In the genomic region with DNA sequence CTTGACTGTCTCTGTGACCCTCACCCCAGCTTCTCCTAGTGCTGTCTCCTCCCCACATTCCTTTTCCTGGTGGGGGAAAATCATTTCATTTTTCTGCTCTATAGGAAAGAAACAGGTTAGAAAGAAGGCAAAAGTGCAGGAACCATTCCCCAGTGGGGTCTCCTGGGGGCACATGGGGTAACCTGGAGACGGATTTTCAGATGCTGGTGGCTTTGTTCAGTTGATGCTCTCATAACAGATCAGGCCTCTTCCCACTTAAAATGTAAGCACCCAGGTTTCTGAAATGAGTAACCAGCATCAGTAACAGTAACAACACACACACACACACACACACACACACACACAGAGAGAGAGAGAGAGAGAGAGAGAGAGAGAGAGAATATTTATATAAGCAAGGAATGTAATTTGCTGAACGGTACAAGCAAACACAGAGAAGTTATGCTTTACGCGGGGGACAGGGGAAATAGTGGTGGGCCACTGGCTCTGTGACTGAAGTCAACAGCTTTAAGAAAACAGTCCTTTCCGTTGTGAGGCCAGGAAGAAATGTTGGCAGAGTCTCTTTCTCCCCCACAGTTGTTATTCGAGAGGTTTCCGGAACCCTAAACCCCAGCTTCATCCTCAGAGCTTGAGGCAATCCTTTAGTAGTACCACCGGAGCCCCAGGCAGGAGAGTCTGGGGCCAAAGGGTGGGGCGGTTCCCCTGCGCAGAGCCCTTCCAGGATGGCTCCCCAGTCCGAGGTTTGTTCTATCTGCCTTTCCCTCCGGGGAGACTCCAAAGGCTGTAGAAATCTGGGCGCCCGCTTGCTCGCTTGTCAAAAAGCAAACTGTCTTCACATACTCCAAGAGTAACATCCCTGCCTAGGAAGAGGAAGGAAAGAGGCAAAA, we compare ENCODE assay signal across 11 mouse cellular contexts. TPM values are rescaled to one million over a fixed set of nuclear protein-coding genes. Genes with fewer than 3 reads are reported as not detected.
DNase-seq lines count a peak whose midpoint lies in the region; ATAC-seq and TF ChIP-seq lines count a peak whose summit lies in the region.
"Had no signal": no experiment of that assay in that cellular context is flagged by ENCODE, and none has a peak within 500 bp of the region (broad histone marks: within the 10 kb centered on the region; RNA-seq: fewer than 3 reads in every experiment).

No protein-coding gene starts in this region.

- DNase-seq in heart, adult 9 months (ENCODE audit: low spot score in 2 of 2), result no peak
- peak; percentile 15 for DNase-seq in embryonic facial prominence, embryonic 11.5 days (ENCODE audit: low spot score)
- no peak for DNase-seq in midbrain, postnatal 0 days (ENCODE audit: low spot score)
- DNase-seq in urinary bladder, postnatal 36 days (ENCODE audit: low spot score in 2 of 2), result no peak
- no peak for DNase-seq in left cerebral cortex, adult 8-10 months (ENCODE audit: low spot score in 2 of 2)
- no peak for DNase-seq in adrenal gland, adult 8-10 months
- DNase-seq: adrenal gland, postnatal 14 days had no signal

- H3K4me2 ChIP-seq in heart, embryonic 13.5 days, result no peak overlapping the region
- peak overlapping the region; percentile 22 for H3K4me2 ChIP-seq in embryonic facial prominence, embryonic 11.5 days (ENCODE audit: low read depth, low read length)
- H3K4me2 ChIP-seq in hindbrain, embryonic 16.5 days (ENCODE audit: low read length), result peak overlapping the region; percentile 59
- H3K4me2 ChIP-seq in midbrain, postnatal 0 days (ENCODE audit: low read depth, low read length, poor library complexity, severe bottlenecking), result peak overlapping the region; percentile 61

- no peaks in the 10 kb centered on the region for H3K36me3 ChIP-seq in heart, embryonic 13.5 days
- no peaks in the 10 kb centered on the region for H3K36me3 ChIP-seq in embryonic facial prominence, embryonic 11.5 days (replicated peaks; ENCODE audit: control insufficient read depth, insufficient read depth, low read depth, low read length)
- H3K36me3 ChIP-seq in hindbrain, embryonic 16.5 days (ENCODE audit: control insufficient read depth, insufficient read depth, low read length), result no peaks in the 10 kb centered on the region
- no peaks in the 10 kb centered on the region for H3K36me3 ChIP-seq in midbrain, postnatal 0 days (ENCODE audit: insufficient read depth, low read length)

- no peak for ATAC-seq in heart, embryonic 13.5 days (ENCODE audit: extremely low read depth, insufficient number of reproducible peaks, low FRiP score, low TSS enrichment)
- no peak for ATAC-seq in embryonic facial prominence, embryonic 11.5 days (replicated peaks; ENCODE audit: insufficient number of reproducible peaks, low FRiP score, low TSS enrichment, low read depth)
- no peak for ATAC-seq in hindbrain, embryonic 16.5 days
- no peak for ATAC-seq in midbrain, postnatal 0 days (ENCODE audit: low FRiP score)

- H3K4me3 ChIP-seq in heart, embryonic 13.5 days, result peak overlapping the region; percentile 43
- H3K4me3 ChIP-seq in embryonic facial prominence, embryonic 11.5 days (ENCODE audit: low read depth, low read length), result peak overlapping the region; percentile 31
- no peak overlapping the region for H3K4me3 ChIP-seq in hindbrain, embryonic 16.5 days (ENCODE audit: low read length)
- H3K4me3 ChIP-seq in midbrain, postnatal 0 days (ENCODE audit: low read depth, low read length), result peak overlapping the region; percentile 34
- H3K4me3 ChIP-seq: erythroblast, embryonic 14.5 days had no signal

- 2% methylated on average over 15 of the region's 15 CpGs for WGBS in heart, embryonic 13.5 days
- WGBS in embryonic facial prominence, embryonic 11.5 days, result under 1% methylated on average over 15 of the region's 15 CpGs
- 1% methylated on average over 15 of the region's 15 CpGs for WGBS in hindbrain, embryonic 16.5 days
- WGBS in midbrain, postnatal 0 days, result 3% methylated on average over 15 of the region's 15 CpGs

- peaks cover 31% of the 10 kb centered on the region for H3K4me1 ChIP-seq in heart, embryonic 13.5 days
- peaks cover 4% of the 10 kb centered on the region; the same call in 1 of the 2 replicates for H3K4me1 ChIP-seq in embryonic facial prominence, embryonic 11.5 days (ENCODE audit: control insufficient read depth, insufficient read depth, low read length)
- peaks cover 21% of the 10 kb centered on the region for H3K4me1 ChIP-seq in hindbrain, embryonic 16.5 days (ENCODE audit: control insufficient read depth, insufficient read depth, low read depth, low read length)
- H3K4me1 ChIP-seq in midbrain, postnatal 0 days (ENCODE audit: insufficient read depth, low read length), result peaks cover 8% of the 10 kb centered on the region

- no peak overlapping the region for H3K27ac ChIP-seq in heart, embryonic 13.5 days (replicated peaks)
- H3K27ac ChIP-seq in embryonic facial prominence, embryonic 11.5 days (replicated peaks; ENCODE audit: low read depth, low read length), result no peak overlapping the region
- no peak overlapping the region for H3K27ac ChIP-seq in hindbrain, embryonic 16.5 days (ENCODE audit: low read depth, low read length)
- peak overlapping the region; percentile 62 for H3K27ac ChIP-seq in midbrain, postnatal 0 days (ENCODE audit: low read depth, low read length)

- TF ChIP-seq CTCF in midbrain, postnatal 0 days (IDR thresholded peaks at IDR 0.05), result no peak

- no peak overlapping the region for H3K9ac ChIP-seq in heart, embryonic 13.5 days
- no peak overlapping the region for H3K9ac ChIP-seq in embryonic facial prominence, embryonic 11.5 days (replicated peaks; ENCODE audit: low read length)
- H3K9ac ChIP-seq in hindbrain, embryonic 16.5 days (ENCODE audit: low read depth, low read length), result no peak overlapping the region
- peak overlapping the region; percentile 53 for H3K9ac ChIP-seq in midbrain, postnatal 0 days (replicated peaks; ENCODE audit: low read length, poor library complexity, severe bottlenecking)

- H3K9me3 ChIP-seq in heart, embryonic 13.5 days, result no peaks in the 10 kb centered on the region
- no peaks in the 10 kb centered on the region for H3K9me3 ChIP-seq in embryonic facial prominence, embryonic 11.5 days (replicated peaks; ENCODE audit: control insufficient read depth, low read length)
- H3K9me3 ChIP-seq in hindbrain, embryonic 16.5 days (ENCODE audit: control insufficient read depth, low read length), result no peaks in the 10 kb centered on the region
- H3K9me3 ChIP-seq in midbrain, postnatal 0 days (ENCODE audit: low read length), result no peaks in the 10 kb centered on the region

- H3K27me3 ChIP-seq in heart, embryonic 13.5 days (replicated peaks), result peaks cover 100% of the 10 kb centered on the region
- peaks cover 81% of the 10 kb centered on the region for H3K27me3 ChIP-seq in embryonic facial prominence, embryonic 11.5 days (ENCODE audit: control insufficient read depth, insufficient read depth, low read length)
- peaks cover 68% of the 10 kb centered on the region for H3K27me3 ChIP-seq in hindbrain, embryonic 16.5 days (replicated peaks; ENCODE audit: control insufficient read depth, insufficient read depth, low read length)
- H3K27me3 ChIP-seq in midbrain, postnatal 0 days (ENCODE audit: insufficient read depth, low read length), result peaks cover 57% of the 10 kb centered on the region

RNA-seq across cellular contexts. Expression of gene Lhx2, which starts 8.0 kb away (rescaled TPM):
- polyA plus RNA-seq in heart, embryonic 13.5 days (2015; fragmentation: Nextera tagmentation; extraction: Ambion mirVana), result 0.40 and 0.62 TPM in 2 replicates
- polyA plus RNA-seq in embryonic facial prominence, embryonic 11.5 days (2014; fragmentation: Nextera tagmentation; extraction: Ambion mirVana), result 15.5 and 18.6 TPM in 2 replicates
- 6.8 and 9.2 TPM in 2 replicates for polyA plus RNA-seq in hindbrain, embryonic 16.5 days (2015; fragmentation: Nextera tagmentation; extraction: Ambion mirVana)
- total RNA-seq in midbrain, postnatal 0 days (2014; rRNA removed), result 77.5 and 90.1 TPM in 2 replicates
- 22.1 and 23.8 TPM in 2 replicates for polyA plus RNA-seq in midbrain, postnatal 0 days (2015; fragmentation: Nextera tagmentation; extraction: Ambion mirVana)
- 10 to 100 TPM; 55.7 to 61.8 (median 58.4) TPM for total RNA-seq in left cerebral cortex, adult 8-10 months (2022)
- total RNA-seq in adrenal gland, adult 8-10 months (2022), result not detected
- total RNA-seq: monocyte, adult 5-6 weeks had no signal

RNA-seq across cellular contexts. Expression of gene Dennd1a, which starts 59.9 kb away (rescaled TPM):
- polyA plus RNA-seq in heart, embryonic 13.5 days (2015; fragmentation: Nextera tagmentation; extraction: Ambion mirVana), result 11.0 and 11.4 TPM in 2 replicates
- 8.1 and 8.6 TPM in 2 replicates for polyA plus RNA-seq in embryonic facial prominence, embryonic 11.5 days (2014; fragmentation: Nextera tagmentation; extraction: Ambion mirVana)
- polyA plus RNA-seq in hindbrain, embryonic 16.5 days (2015; fragmentation: Nextera tagmentation; extraction: Ambion mirVana), result 15.4 and 20.0 TPM in 2 replicates
- 51.1 and 62.3 TPM in 2 replicates for total RNA-seq in midbrain, postnatal 0 days (2014; rRNA removed)
- polyA plus RNA-seq in midbrain, postnatal 0 days (2015; fragmentation: Nextera tagmentation; extraction: Ambion mirVana), result 15.1 and 15.9 TPM in 2 replicates
- total RNA-seq in left cerebral cortex, adult 8-10 months (2022), result 10 to 100 TPM; 80.4 to 89.2 (median 83.8) TPM
- total RNA-seq in adrenal gland, adult 8-10 months (2022), result 10 to 100 TPM; 27.9 to 41.0 (median 32.3) TPM
